Mouse (Mus musculus) liver, postnatal 0 days (tissue): ENCODE data around the gene E130309D02Rik.

ENCODE experiments used
- CTCF ChIP-seq: sonication (generic); IDR thresholded peaks from 2 replicates; pipeline ENCODE4 v1.5.1; 2016; ENCODE audit warnings: antibody characterized with exemption, low read depth
- EP300 ChIP-seq: IDR thresholded peaks from 2 replicates; pipeline ENCODE4 v1.6.1; 2016; ENCODE audit warnings: antibody characterized with exemption, low read depth, mild to moderate bottlenecking

DNA sequence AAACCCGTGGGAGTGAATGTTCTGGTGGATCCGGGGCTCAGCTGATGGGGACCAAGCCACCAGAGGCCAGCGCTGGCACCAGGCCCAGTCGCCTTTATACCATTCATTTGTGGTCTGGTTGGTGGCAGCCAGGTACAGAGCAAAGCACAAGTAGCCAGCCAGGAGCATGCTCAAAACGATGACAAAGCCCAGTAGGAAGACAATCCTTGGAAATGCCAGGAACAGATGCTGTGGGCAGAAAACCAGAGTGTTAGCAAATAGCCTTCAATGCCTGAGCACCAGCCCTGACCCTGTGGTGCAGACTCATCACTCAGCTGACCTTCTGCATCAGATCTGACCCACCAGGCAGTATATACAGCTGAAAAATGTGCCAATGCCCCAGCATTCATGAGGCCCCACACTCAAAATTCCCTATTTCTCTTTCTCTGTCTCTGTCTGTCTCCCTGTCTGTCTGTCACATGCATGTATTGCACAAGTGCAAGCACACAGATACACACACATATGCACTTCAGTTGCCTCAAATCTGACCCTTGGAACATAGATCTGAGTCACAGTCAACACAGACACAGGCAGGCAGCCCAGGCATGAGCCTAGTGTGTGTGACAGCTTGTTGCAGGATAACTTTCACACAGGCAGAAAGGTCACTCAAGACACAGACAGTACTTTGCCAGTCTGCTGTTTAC lies 1.6 kb upstream of the E130309D02Rik start:
- no peak for TF ChIP-seq CTCF
- TF ChIP-seq EP300 = no peak; the same call in 1 of the 2 replicates
